Mouse (Mus musculus) neural tube, embryonic 12.5 days (tissue): Measurements from ENCODE around the gene Gm20388. TPM values are rescaled to one million over a fixed set of nuclear protein-coding genes. Genes with fewer than 3 reads are reported as not detected.
A peak's percentile ranks its signal among the peaks of the same experiment; 100 is the strongest.

Source experiments
- ATAC-seq: fragments of 200-750 bp; cut with Nextera tagmentation; 2 replicates; pipeline ENCODE4 v1.8.0; 2017; ENCODE audit warnings: low read depth, mild to moderate bottlenecking, moderate TSS enrichment, moderate library complexity; ENCODE audit not compliant: low FRiP score
- H3K27ac ChIP-seq: fragments of 300-500 bp; sonication (generic); 2 replicates; pipeline ENCODE4 v1.5.1; 2016
- H3K27me3 ChIP-seq: fragments of 300-500 bp; sonication (generic); replicated peaks from 2 replicates; pipeline ENCODE4 v1.6.1; 2016; ENCODE audit warnings: mild to moderate bottlenecking
- H3K36me3 ChIP-seq: fragments of 300-500 bp; sonication (generic); 2 replicates; pipeline ENCODE4 v1.6.1; 2016; ENCODE audit warnings: mild to moderate bottlenecking
- H3K4me1 ChIP-seq: fragments of 300-500 bp; sonication (generic); 2 replicates; pipeline ENCODE4 v1.6.1; 2016
- H3K4me2 ChIP-seq: fragments of 300-500 bp; sonication (generic); replicated peaks from 2 replicates; pipeline ENCODE4 v1.6.1; 2016; ENCODE audit warnings: mild to moderate bottlenecking
- H3K4me3 ChIP-seq: fragments of 300-500 bp; sonication (generic); 2 replicates; pipeline ENCODE4 v1.5.1; 2016
- H3K9ac ChIP-seq: fragments of 300-500 bp; sonication (generic); 2 replicates; pipeline ENCODE4 v1.6.1; 2016; ENCODE audit warnings: mild to moderate bottlenecking
- H3K9me3 ChIP-seq: fragments of 300-500 bp; sonication (generic); 2 replicates; pipeline ENCODE4 v1.6.1; 2016; ENCODE audit warnings: mild to moderate bottlenecking
- WGBS: fragments of 180-500 bp; shearing (Covaris S2); methylation state at CpG from one replicate; pipeline ENCODE4 v1.1.7; 2016; 5-methylcytosine and 5-hydroxymethylcytosine counted together
- polyA plus RNA-seq: library from polyadenylated mRNA; unstranded; fragments of >200 nt; fragmentation: Nextera tagmentation; extraction: Ambion mirVana; gene quantifications from 2 replicates; pipeline ENCODE4 v1.2.1, GENCODE M21; 2016

Gene Gm20388
- polyA plus RNA-seq, 1 experiment from 2014 or later, result not detected

DNA sequence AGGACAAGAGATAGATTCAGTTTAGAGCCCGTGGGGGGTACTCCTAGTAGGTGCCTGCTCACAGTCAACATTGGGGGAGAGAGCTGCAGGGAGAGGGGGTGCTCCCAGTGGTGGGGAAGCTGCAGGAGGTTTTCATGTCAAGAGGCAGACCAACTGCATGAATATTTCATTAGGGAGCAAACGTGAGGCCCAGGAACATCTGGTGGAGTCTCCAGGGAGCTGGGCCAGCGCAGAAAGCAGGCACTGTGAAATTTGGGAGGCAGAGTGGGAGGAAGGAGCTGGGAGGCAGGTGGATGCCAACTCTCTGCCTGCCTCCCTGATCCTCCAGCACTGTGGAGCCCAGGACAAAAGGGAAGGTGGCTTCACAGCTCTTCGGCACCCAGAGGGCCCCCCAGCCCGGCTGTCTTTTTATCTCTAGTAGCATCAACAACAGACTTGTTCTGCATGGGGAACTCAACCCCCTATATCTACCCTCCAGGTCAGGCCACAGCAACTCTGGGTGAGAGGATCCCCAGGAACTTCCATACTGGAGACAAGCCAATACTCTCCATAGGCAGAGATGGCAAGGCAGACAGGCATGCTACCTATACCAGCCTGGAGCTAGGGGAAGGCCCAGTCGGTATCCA lies 2838.8 kb downstream of the Gm20388 start:
- no peak for ATAC-seq
- H3K9me3 ChIP-seq, result no peaks in the 10 kb centered on the region
- 56% methylated on average over 6 of the region's 6 CpGs for WGBS

DNA sequence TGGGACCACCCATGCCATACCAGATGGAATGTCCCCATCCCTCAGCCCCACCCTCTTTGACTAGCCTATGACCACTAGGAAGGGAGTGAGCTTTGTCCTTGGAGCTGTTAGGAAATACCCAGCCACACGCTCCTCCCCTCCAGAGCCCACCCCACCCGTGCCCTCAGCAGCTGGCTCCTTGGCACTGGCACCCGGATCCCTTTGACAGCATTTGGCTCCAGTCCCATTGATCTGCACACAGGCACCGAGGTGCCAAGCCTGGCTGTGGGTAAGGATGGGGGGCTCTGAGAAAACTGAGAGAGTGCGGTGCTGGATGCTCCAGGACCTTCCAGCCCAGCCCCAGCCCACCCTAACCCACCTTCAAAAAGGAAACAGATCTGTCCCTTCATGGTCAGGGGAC lies 2840.7 kb downstream of the Gm20388 start:
- no peak overlapping the region for H3K9ac ChIP-seq
- peak; percentile 35; the same call in 1 of the 2 replicates for ATAC-seq
- no peak overlapping the region for H3K27ac ChIP-seq
- no peak overlapping the region for H3K4me2 ChIP-seq
- no peak overlapping the region for H3K4me3 ChIP-seq
- 0 out of 2 replicates have a peak, but pooled peaks cover 6% of the 10 kb centered on the region for H3K27me3 ChIP-seq
- peaks cover 36% of the 10 kb centered on the region for H3K4me1 ChIP-seq
- no peaks in the 10 kb centered on the region for H3K36me3 ChIP-seq
- 77% methylated on average over 5 of the region's 5 CpGs for WGBS
- H3K9me3 ChIP-seq, result no peaks in the 10 kb centered on the region

More for the DNA sequence above, 2838.8 kb downstream of the Gm20388 start:
- Histone ChIP-seq H3K27ac (0 out of 2 replicates have a peak overlapping the region, but pooled peaks have one; percentile 33), H3K4me2 (no peak overlapping the region), H3K36me3 (no peaks in the 10 kb centered on the region), H3K27me3 (0 out of 2 replicates have a peak, but pooled peaks cover 6% of the 10 kb centered on the region), H3K4me3 (no peak overlapping the region), H3K9ac (no peak overlapping the region), H3K4me1 (peaks cover 55% of the 10 kb centered on the region)

DNA sequence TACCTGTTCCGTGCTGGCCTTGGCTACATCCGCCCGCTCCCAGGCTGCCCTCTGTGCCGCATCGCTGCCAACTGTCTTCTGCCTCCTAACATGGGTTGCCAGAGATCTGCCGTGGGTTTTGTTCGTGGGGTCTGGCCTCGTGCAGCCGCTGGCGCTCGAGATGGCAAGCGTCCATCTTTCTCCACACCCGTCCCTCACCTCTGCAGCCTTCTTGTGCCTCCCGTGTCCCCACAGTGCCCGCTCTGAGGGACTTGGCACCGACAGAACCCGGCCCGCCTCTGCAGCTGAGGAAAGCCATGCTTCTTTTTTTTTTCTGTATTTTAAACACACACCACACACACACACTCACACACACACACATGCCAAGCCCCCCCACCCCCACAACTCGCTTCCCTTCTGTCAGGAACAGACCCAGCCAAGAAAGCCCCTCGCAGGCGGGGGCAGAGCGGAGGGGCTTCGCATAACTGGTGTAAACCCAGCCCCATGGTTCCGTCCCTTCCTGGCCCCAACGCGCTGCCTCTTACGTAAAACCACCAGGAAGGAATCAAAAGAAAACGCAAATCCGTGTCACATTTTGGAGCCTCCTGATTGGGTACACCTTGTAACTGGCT lies 2841.6 kb downstream of the Gm20388 start:
- Histone ChIP-seq H3K9ac (no peak overlapping the region), H3K4me1 (peaks cover 27% of the 10 kb centered on the region), H3K9me3 (no peaks in the 10 kb centered on the region), H3K4me2 (no peak overlapping the region), H3K4me3 (no peak overlapping the region), H3K27ac (no peak overlapping the region), H3K27me3 (0 out of 2 replicates have a peak, but pooled peaks cover 10% of the 10 kb centered on the region), H3K36me3 (no peaks in the 10 kb centered on the region)
- 86% methylated on average over 29 of the region's 29 CpGs for WGBS
- ATAC-seq, result no peak

DNA sequence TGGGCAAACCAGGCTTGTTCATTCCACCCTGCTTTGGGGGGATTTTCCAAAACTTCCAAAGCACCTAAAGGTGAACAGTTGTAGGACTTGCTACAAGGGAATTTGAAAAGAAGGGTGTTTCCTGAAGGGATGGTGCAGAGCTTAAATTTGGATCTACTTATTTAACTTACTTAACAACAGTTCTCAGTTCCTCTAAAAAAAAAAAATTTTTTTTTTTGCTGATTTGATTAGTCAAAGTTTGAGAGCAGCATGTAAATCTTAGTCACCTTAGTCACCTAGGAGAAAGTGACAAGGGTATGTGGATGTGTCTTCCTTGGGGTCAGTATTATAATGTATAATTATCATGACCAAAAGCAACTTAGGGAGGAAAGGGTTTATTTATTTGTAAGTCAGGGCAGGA lies 2848.0 kb downstream of the Gm20388 start:
- H3K9ac ChIP-seq, result no peak overlapping the region
- no peak for ATAC-seq
- no peaks in the 10 kb centered on the region for H3K4me1 ChIP-seq
- H3K36me3 ChIP-seq, result no peaks in the 10 kb centered on the region
- H3K4me3 ChIP-seq, result no peak overlapping the region
- H3K27me3 ChIP-seq, result 0 out of 2 replicates have a peak, but pooled peaks cover 10% of the 10 kb centered on the region
- H3K9me3 ChIP-seq, result no peaks in the 10 kb centered on the region
- H3K4me2 ChIP-seq, result no peak overlapping the region
- H3K27ac ChIP-seq, result no peak overlapping the region

DNA sequence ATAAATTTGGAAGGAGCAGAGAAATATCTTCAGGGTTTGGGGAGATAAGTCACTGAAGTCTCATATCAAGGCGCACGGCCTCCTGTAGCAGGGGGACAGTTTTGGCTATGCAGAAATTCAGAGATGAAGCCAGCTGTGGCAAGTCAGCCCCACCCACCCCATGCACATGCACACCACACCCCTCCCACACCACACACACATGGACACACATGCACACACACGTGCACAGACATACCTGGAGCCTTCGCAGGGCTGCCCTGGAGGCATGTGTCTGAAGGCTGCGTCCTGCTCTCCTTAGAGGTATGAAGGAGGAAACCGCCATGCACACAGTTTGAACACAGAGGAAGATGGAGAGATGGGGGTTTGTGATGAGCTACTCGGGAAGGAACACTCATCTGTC lies 2849.5 kb downstream of the Gm20388 start:
- H3K4me2 ChIP-seq, result no peak overlapping the region
- no peaks in the 10 kb centered on the region for H3K9me3 ChIP-seq
- H3K9ac ChIP-seq, result no peak overlapping the region
- H3K4me1 ChIP-seq, result no peaks in the 10 kb centered on the region
- no peak overlapping the region for H3K27ac ChIP-seq
- no peak for ATAC-seq
- H3K4me3 ChIP-seq, result no peak overlapping the region
- WGBS, result 81% methylated on average over 7 of the region's 7 CpGs
- no peaks in the 10 kb centered on the region for H3K36me3 ChIP-seq
- H3K27me3 ChIP-seq, result 0 out of 2 replicates have a peak, but pooled peaks cover 4% of the 10 kb centered on the region

DNA sequence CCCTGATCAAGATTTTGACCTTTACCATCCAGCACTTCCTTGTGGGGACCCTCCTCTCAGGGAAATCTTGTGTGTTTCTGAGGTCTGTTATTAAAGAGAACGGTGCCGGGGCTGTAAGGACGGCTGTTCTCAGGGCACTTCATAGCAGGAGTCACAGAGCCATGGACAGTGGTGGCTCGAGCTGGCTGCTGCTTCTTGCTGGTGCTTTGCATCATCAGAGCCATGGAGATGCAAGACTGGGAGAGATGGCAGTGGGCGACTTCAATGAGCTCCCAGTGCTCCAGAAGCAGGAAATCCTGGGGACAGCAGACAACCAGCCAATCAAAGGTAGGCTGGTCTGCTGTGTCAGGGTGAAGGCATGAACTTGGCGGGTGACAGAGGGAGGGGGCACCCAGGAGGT lies 2850.5 kb downstream of the Gm20388 start:
- Histone ChIP-seq H3K9me3 (no peaks in the 10 kb centered on the region), H3K4me1 (no peaks in the 10 kb centered on the region), H3K4me3 (no peak overlapping the region), H3K4me2 (no peak overlapping the region), H3K27ac (no peak overlapping the region), H3K36me3 (no peaks in the 10 kb centered on the region), H3K9ac (no peak overlapping the region), H3K27me3 (0 out of 2 replicates have a peak, but pooled peaks cover 4% of the 10 kb centered on the region)
- WGBS, result 75% methylated on average over 6 of the region's 6 CpGs
- ATAC-seq, result no peak

DNA sequence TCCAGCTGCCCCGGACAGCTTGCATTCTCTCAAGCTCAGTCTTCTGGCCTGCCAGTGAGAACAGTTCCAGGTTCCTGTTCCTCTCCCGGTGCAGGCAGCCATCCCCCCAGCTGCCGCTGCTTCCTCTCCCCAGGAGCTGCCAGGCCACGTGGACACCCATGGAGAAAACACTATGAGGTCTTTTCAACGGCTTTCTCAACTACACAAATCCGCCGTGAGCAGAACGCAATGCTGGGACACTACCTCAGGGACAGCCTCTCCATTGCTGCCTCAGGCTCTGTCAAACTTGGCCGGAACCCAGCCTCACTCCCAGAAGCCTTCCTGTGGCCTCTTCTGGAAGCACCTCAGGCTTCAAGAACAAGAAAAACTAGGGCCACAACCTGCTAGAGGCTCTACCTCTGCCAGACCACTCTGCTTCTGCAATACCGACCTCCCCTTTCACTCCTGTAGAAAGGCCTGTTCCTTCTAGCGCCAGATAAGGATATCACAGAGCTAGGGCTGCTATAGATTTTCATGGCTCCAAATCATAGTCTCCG lies 2852.2 kb downstream of the Gm20388 start:
- no peak overlapping the region for H3K4me2 ChIP-seq
- H3K27ac ChIP-seq, result no peak overlapping the region
- H3K36me3 ChIP-seq, result no peaks in the 10 kb centered on the region
- peaks cover 4% of the 10 kb centered on the region for H3K4me1 ChIP-seq
- 62% methylated on average over 12 of the region's 12 CpGs for WGBS
- no peak overlapping the region for H3K9ac ChIP-seq
- H3K4me3 ChIP-seq, result no peak overlapping the region
- no peaks in the 10 kb centered on the region for H3K9me3 ChIP-seq
- no peak for ATAC-seq
- no peaks in the 10 kb centered on the region for H3K27me3 ChIP-seq

DNA sequence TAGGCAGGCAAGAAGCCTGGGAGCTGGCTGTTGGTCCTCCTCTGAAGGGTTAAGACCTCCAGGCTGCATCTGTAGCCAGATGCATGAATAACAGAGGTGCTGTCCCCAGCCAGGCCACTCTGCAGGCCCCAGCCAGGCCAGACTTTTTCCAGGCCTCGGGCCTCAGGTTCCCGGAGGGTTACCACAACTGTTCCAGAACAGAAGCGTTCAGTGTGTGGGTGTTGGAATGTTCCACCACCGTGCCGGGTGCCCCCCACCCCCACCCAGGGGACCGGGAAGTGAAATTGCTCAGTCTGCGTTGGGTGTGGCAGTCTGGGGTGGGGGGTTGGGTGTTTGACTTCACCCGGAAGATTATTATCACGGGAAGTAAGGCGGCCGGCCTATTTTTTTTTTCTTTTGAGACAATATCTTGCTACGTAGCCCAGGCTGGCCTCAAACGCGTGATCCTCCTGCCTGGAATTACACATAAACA lies 2852.7 kb downstream of the Gm20388 start:
- Histone ChIP-seq H3K9me3 (no peaks in the 10 kb centered on the region), H3K4me2 (no peak overlapping the region), H3K36me3 (no peaks in the 10 kb centered on the region), H3K4me1 (peaks cover 4% of the 10 kb centered on the region), H3K4me3 (no peak overlapping the region), H3K27me3 (no peaks in the 10 kb centered on the region), H3K9ac (no peak overlapping the region), H3K27ac (no peak overlapping the region)
- ATAC-seq, result no peak
- WGBS, result 91% methylated on average over 14 of the region's 14 CpGs

DNA sequence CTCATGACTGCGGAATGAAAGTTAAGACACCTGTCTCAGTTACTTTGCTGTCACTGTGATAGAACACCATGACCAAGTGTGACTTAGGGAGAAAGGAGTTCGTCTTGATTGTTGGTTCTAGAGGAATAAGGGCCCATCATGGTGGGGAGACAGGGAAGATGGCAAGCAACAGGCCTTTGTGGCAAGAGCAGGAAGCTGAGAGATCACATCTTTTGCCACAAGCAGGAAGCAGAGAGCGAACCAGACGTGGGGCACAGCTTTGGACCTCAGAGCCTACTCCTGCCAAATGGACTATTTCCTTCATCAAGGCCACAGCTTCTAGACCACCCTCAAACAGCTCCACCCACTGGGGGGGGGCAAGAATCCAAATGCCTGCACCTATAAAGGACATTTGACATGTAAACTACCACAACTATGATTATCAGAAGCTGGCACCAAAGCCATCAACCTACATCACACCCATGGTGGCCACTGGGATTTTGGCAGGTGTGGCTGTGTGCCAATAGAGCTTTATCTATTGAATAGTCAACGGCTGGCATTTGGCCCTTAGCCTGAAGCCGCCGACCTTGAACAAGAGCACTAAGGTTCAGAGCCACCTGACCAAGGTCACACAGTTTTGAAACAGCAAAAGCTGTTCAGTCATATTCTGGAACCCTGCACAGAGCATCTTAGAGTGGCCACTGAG lies 2854.3 kb downstream of the Gm20388 start:
- no peak overlapping the region for H3K4me2 ChIP-seq
- 90% methylated on average over 7 of the region's 7 CpGs for WGBS

DNA sequence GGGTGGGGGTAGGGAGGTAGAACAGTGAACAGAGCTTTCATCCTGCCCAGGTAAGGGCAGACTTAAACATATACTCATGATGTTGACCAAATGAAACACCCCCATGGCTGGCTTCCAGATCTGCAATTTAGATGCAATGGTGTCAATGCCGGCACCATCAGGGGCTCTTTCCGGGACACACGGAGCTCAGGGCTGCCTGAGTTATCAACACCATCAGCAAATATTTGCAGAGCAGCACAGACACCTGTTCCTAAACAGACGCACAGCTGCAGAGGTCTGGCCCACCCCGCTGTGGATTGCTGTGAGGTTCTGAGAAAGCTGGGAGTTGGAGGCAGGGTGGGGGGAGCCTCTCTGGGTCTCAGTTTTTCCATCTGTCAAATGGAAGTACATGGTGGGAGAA lies 2855.5 kb downstream of the Gm20388 start:
- WGBS, result 77% methylated on average over 5 of the region's 5 CpGs
- no peak for ATAC-seq
- Histone ChIP-seq H3K9ac (no peak overlapping the region), H3K4me2 (no peak overlapping the region), H3K36me3 (no peaks in the 10 kb centered on the region), H3K9me3 (no peaks in the 10 kb centered on the region), H3K4me3 (no peak overlapping the region), H3K27me3 (no peaks in the 10 kb centered on the region), H3K27ac (no peak overlapping the region), H3K4me1 (peaks cover 4% of the 10 kb centered on the region)

More for the DNA sequence above, 2854.3 kb downstream of the Gm20388 start:
- H3K36me3 ChIP-seq, result no peaks in the 10 kb centered on the region
- no peak for ATAC-seq
- no peak overlapping the region for H3K9ac ChIP-seq
- H3K27me3 ChIP-seq, result no peaks in the 10 kb centered on the region
- peaks cover 4% of the 10 kb centered on the region for H3K4me1 ChIP-seq
- no peak overlapping the region for H3K27ac ChIP-seq
- H3K9me3 ChIP-seq, result no peaks in the 10 kb centered on the region
- H3K4me3 ChIP-seq, result no peak overlapping the region

DNA sequence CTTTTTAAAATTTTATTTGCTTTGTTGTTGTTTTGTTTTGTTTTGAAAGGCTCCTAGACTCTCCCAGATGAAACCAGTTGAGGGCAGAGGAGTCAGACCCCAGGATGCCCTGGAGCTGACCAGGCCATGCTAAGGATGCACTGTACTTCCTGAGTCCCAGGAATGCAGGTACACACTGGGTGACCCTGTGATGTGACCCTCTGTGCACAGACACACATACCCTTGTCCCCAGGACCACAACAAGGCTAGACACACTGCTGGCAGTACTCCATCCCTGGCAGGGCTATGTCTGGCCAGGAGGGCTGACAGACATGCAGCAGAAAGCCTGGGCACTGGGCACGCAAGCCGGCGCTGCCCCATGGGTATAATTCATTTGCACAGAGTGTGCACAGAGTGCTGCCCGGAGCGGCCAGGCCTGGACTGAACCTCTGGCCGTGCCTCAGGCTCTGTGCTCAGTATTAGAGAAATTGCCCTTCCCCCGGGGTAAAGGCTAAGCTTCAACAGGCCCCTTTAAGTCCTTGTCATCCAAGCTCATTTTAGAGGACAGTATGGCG lies 2856.1 kb downstream of the Gm20388 start:
- no peak for ATAC-seq
- no peaks in the 10 kb centered on the region for H3K27me3 ChIP-seq
- H3K27ac ChIP-seq, result no peak overlapping the region
- no peak overlapping the region for H3K4me2 ChIP-seq
- peaks cover 4% of the 10 kb centered on the region for H3K4me1 ChIP-seq
- no peak overlapping the region for H3K4me3 ChIP-seq
- no peaks in the 10 kb centered on the region for H3K36me3 ChIP-seq
- H3K9me3 ChIP-seq, result no peaks in the 10 kb centered on the region
- WGBS, result 57% methylated on average over 8 of the region's 8 CpGs
- no peak overlapping the region for H3K9ac ChIP-seq

DNA sequence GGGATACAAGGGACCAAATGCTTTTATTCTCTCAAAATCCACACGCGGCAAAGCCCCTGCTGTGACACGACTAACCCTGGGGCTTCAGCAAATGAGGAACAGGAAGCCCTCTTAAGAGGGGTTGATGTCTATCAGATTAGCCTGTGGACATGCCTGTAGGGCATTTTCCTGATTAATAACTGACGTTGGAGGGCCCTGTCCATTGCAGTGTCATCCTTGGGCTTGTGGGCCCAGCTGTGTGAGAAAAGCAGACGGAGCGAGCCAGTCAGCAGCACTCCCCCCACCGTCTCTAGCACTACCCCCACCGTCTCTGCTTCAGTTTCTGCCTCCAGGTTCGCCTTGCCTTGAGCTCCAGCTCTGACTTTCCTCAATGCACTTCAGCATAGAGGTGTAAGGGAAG lies 2856.6 kb downstream of the Gm20388 start:
- Histone ChIP-seq H3K36me3 (no peaks in the 10 kb centered on the region), H3K4me2 (no peak overlapping the region), H3K27me3 (no peaks in the 10 kb centered on the region), H3K4me1 (peaks cover 4% of the 10 kb centered on the region), H3K27ac (no peak overlapping the region), H3K9me3 (no peaks in the 10 kb centered on the region), H3K4me3 (no peak overlapping the region), H3K9ac (no peak overlapping the region)
- WGBS, result 42% methylated on average over 9 of the region's 9 CpGs
- no peak for ATAC-seq
